Mouse (Mus musculus) liver, embryonic 15.5 days (tissue): ENCODE measurements around the gene Unc13b. TPM values are rescaled to one million over a fixed set of nuclear protein-coding genes. Genes with fewer than 3 reads are reported as not detected.

Source experiments
- ATAC-seq: fragments of 200-750 bp; cut with Nextera tagmentation; 2 replicates; pipeline ENCODE4 v1.8.0; 2017; ENCODE audit warnings: moderate number of reproducible peaks, mild to moderate bottlenecking, moderate library complexity; ENCODE audit not compliant: insufficient read depth
- H3K27ac ChIP-seq: fragments of 300-500 bp; sonication (generic); replicated peaks from 2 replicates; pipeline ENCODE4 v1.5.1; 2015; ENCODE audit warnings: mild to moderate bottlenecking, inconsistent platforms
- H3K27me3 ChIP-seq: fragments of 300-500 bp; sonication (generic); 2 replicates; pipeline ENCODE4 v1.6.1; 2015; ENCODE audit warnings: mild to moderate bottlenecking, inconsistent platforms
- H3K36me3 ChIP-seq: fragments of 300-500 bp; sonication (generic); replicated peaks from 2 replicates; pipeline ENCODE4 v1.6.1; 2015; ENCODE audit warnings: moderate library complexity, mild to moderate bottlenecking, inconsistent platforms
- H3K4me1 ChIP-seq: fragments of 300-500 bp; sonication (generic); replicated peaks from 2 replicates; pipeline ENCODE4 v1.6.1; 2015; ENCODE audit warnings: inconsistent platforms
- H3K4me2 ChIP-seq: fragments of 300-500 bp; sonication (generic); 2 replicates; pipeline ENCODE4 v1.6.1; 2015; ENCODE audit warnings: moderate library complexity, mild to moderate bottlenecking, inconsistent platforms
- H3K4me3 ChIP-seq: fragments of 300-500 bp; sonication (generic); replicated peaks from 2 replicates; pipeline ENCODE4 v1.5.1; 2015; ENCODE audit warnings: mild to moderate bottlenecking, inconsistent platforms
- H3K9ac ChIP-seq: fragments of 300-500 bp; sonication (generic); 2 replicates; pipeline ENCODE4 v1.6.1; 2015; ENCODE audit warnings: moderate library complexity, mild to moderate bottlenecking, inconsistent platforms
- H3K9me3 ChIP-seq: fragments of 300-500 bp; sonication (generic); replicated peaks from 2 replicates; pipeline ENCODE4 v1.6.1; 2016; ENCODE audit warnings: inconsistent platforms
- WGBS: fragments of 180-500 bp; shearing (Covaris S2); methylation state at CpG from one replicate; pipeline ENCODE4 v1.1.7; 2015; ENCODE audit warnings: mixed read lengths; ENCODE audit not compliant: insufficient replicate concordance; 5-methylcytosine and 5-hydroxymethylcytosine counted together
- polyA plus RNA-seq: library from polyadenylated mRNA; unstranded; fragments of >200 nt; fragmentation: Nextera tagmentation; extraction: Ambion mirVana; gene quantifications from 2 replicates; pipeline ENCODE4 v1.2.1, GENCODE M21; 2015

The Unc13b gene
- polyA plus RNA-seq, 1 experiment from 2014 or later: 0.40 TPM

GRCm38 (mm10) chr4:43233489-43233888, 174.7 kb downstream of the Unc13b start:
- Histone ChIP-seq H3K36me3 (no peaks in the 10 kb centered on the region), H3K4me2 (no peak overlapping the region), H3K27me3 (no peaks in the 10 kb centered on the region), H3K4me1 (no peaks in the 10 kb centered on the region), H3K9me3 (no peaks in the 10 kb centered on the region), H3K27ac (no peak overlapping the region), H3K9ac (no peak overlapping the region), H3K4me3 (no peak overlapping the region)
- ATAC-seq: no peak
- WGBS: 54% methylated on average over 6 of the region's 6 CpGs

- H3K4me3 ChIP-seq: no peak overlapping the region
- no peaks in the 10 kb centered on the region for H3K9me3 ChIP-seq
- H3K4me2 ChIP-seq: no peak overlapping the region
- no peak for ATAC-seq
- no peak overlapping the region for H3K9ac ChIP-seq
- H3K4me1 ChIP-seq: no peaks in the 10 kb centered on the region
- H3K27ac ChIP-seq: no peak overlapping the region
- H3K27me3 ChIP-seq: no peaks in the 10 kb centered on the region
- no peaks in the 10 kb centered on the region for H3K36me3 ChIP-seq
- WGBS: 69% methylated on average over 9 of the region's 9 CpGs
Observed at GRCm38 (mm10) chr4:43236898-43237297, 178.1 kb downstream of the Unc13b start.

GRCm38 (mm10) chr4:43240716-43241115, 182.0 kb downstream of the Unc13b start:
- Histone ChIP-seq H3K4me1 (no peaks in the 10 kb centered on the region), H3K4me3 (no peak overlapping the region), H3K36me3 (no peaks in the 10 kb centered on the region), H3K27ac (no peak overlapping the region), H3K4me2 (no peak overlapping the region), H3K27me3 (no peaks in the 10 kb centered on the region), H3K9ac (no peak overlapping the region), H3K9me3 (no peaks in the 10 kb centered on the region)
- WGBS: 56% methylated on average over 1 of the region's 1 CpGs
- no peak for ATAC-seq

GRCm38 (mm10) chr4:43244022-43244421, 185.3 kb downstream of the Unc13b start:
- 41% methylated on average over 2 of the region's 2 CpGs for WGBS
- no peaks in the 10 kb centered on the region for H3K36me3 ChIP-seq
- no peaks in the 10 kb centered on the region for H3K9me3 ChIP-seq
- no peaks in the 10 kb centered on the region for H3K4me1 ChIP-seq
- H3K27ac ChIP-seq: no peak overlapping the region
- no peak overlapping the region for H3K4me3 ChIP-seq
- ATAC-seq: no peak
- H3K4me2 ChIP-seq: no peak overlapping the region
- no peaks in the 10 kb centered on the region for H3K27me3 ChIP-seq
- H3K9ac ChIP-seq: no peak overlapping the region

GRCm38 (mm10) chr4:43245776-43246175, 187.0 kb downstream of the Unc13b start:
- no peak overlapping the region for H3K9ac ChIP-seq
- no peaks in the 10 kb centered on the region for H3K27me3 ChIP-seq
- 58% methylated on average over 4 of the region's 4 CpGs for WGBS
- no peaks in the 10 kb centered on the region for H3K9me3 ChIP-seq
- no peaks in the 10 kb centered on the region for H3K36me3 ChIP-seq
- ATAC-seq: no peak
- no peak overlapping the region for H3K27ac ChIP-seq
- H3K4me2 ChIP-seq: no peak overlapping the region
- no peaks in the 10 kb centered on the region for H3K4me1 ChIP-seq
- no peak overlapping the region for H3K4me3 ChIP-seq

- ATAC-seq: no peak
- no peak overlapping the region for H3K4me3 ChIP-seq
- H3K27me3 ChIP-seq: no peaks in the 10 kb centered on the region
- no peak overlapping the region for H3K27ac ChIP-seq
- WGBS: 65% methylated on average over 7 of the region's 7 CpGs
- no peaks in the 10 kb centered on the region for H3K9me3 ChIP-seq
- H3K4me2 ChIP-seq: no peak overlapping the region
- H3K36me3 ChIP-seq: no peaks in the 10 kb centered on the region
- no peak overlapping the region for H3K9ac ChIP-seq
- no peaks in the 10 kb centered on the region for H3K4me1 ChIP-seq
Observed at GRCm38 (mm10) chr4:43248026-43248425, 189.3 kb downstream of the Unc13b start.

- Histone ChIP-seq H3K4me3 (no peak overlapping the region), H3K9ac (no peak overlapping the region), H3K4me2 (no peak overlapping the region), H3K27ac (no peak overlapping the region), H3K27me3 (no peaks in the 10 kb centered on the region), H3K36me3 (no peaks in the 10 kb centered on the region), H3K9me3 (no peaks in the 10 kb centered on the region), H3K4me1 (no peaks in the 10 kb centered on the region)
- WGBS: 60% methylated on average over 2 of the region's 2 CpGs
- ATAC-seq: no peak
Observed at GRCm38 (mm10) chr4:43248909-43249308, 190.2 kb downstream of the Unc13b start.

GRCm38 (mm10) chr4:43251269-43251668, 192.5 kb downstream of the Unc13b start:
- 21% methylated on average over 6 of the region's 6 CpGs for WGBS
- ATAC-seq: no peak
- Histone ChIP-seq H3K36me3 (no peaks in the 10 kb centered on the region), H3K27me3 (no peaks in the 10 kb centered on the region), H3K27ac (no peak overlapping the region), H3K4me1 (no peaks in the 10 kb centered on the region), H3K9ac (no peak overlapping the region), H3K9me3 (no peaks in the 10 kb centered on the region), H3K4me3 (no peak overlapping the region), H3K4me2 (no peak overlapping the region)

- no peak for ATAC-seq
- no peak overlapping the region for H3K4me3 ChIP-seq
- no peaks in the 10 kb centered on the region for H3K4me1 ChIP-seq
- H3K9me3 ChIP-seq: no peaks in the 10 kb centered on the region
- no peaks in the 10 kb centered on the region for H3K27me3 ChIP-seq
- H3K9ac ChIP-seq: no peak overlapping the region
- no peaks in the 10 kb centered on the region for H3K36me3 ChIP-seq
- H3K27ac ChIP-seq: no peak overlapping the region
- 73% methylated on average over 2 of the region's 2 CpGs for WGBS
- no peak overlapping the region for H3K4me2 ChIP-seq
Observed at GRCm38 (mm10) chr4:43257040-43257439, 198.3 kb downstream of the Unc13b start.

GRCm38 (mm10) chr4:43258556-43258955, 199.8 kb downstream of the Unc13b start:
- H3K4me3 ChIP-seq: no peak overlapping the region
- H3K27ac ChIP-seq: no peak overlapping the region
- H3K36me3 ChIP-seq: no peaks in the 10 kb centered on the region
- 60% methylated on average over 4 of the region's 4 CpGs for WGBS
- no peak overlapping the region for H3K4me2 ChIP-seq
- no peak overlapping the region for H3K9ac ChIP-seq
- no peaks in the 10 kb centered on the region for H3K27me3 ChIP-seq
- ATAC-seq: no peak
- no peaks in the 10 kb centered on the region for H3K9me3 ChIP-seq
- H3K4me1 ChIP-seq: no peaks in the 10 kb centered on the region

GRCm38 (mm10) chr4:43259435-43259834, 200.7 kb downstream of the Unc13b start:
- H3K4me1 ChIP-seq: no peaks in the 10 kb centered on the region
- H3K9me3 ChIP-seq: no peaks in the 10 kb centered on the region
- no peak for ATAC-seq
- H3K27ac ChIP-seq: no peak overlapping the region
- no peak overlapping the region for H3K4me2 ChIP-seq
- H3K4me3 ChIP-seq: no peak overlapping the region
- no peaks in the 10 kb centered on the region for H3K27me3 ChIP-seq
- no peak overlapping the region for H3K9ac ChIP-seq
- WGBS: 52% methylated on average over 3 of the region's 3 CpGs
- no peaks in the 10 kb centered on the region for H3K36me3 ChIP-seq

- Histone ChIP-seq H3K4me2 (no peak overlapping the region), H3K9ac (no peak overlapping the region), H3K4me3 (no peak overlapping the region), H3K27me3 (no peaks in the 10 kb centered on the region), H3K4me1 (no peaks in the 10 kb centered on the region), H3K36me3 (no peaks in the 10 kb centered on the region), H3K27ac (no peak overlapping the region), H3K9me3 (no peaks in the 10 kb centered on the region)
- ATAC-seq: no peak
- WGBS: 61% methylated on average over 5 of the region's 5 CpGs
Observed at GRCm38 (mm10) chr4:43260096-43260495, 201.3 kb downstream of the Unc13b start.
